Mouse (Mus musculus): ENCODE measurements at regions not wholly inside any gene's neighbourhood (a gene's known extent, or its start where the extent isn't known, plus 50 kb on each side); places are given as distances from the start of the nearest gene placed in this dataset.

DNA sequence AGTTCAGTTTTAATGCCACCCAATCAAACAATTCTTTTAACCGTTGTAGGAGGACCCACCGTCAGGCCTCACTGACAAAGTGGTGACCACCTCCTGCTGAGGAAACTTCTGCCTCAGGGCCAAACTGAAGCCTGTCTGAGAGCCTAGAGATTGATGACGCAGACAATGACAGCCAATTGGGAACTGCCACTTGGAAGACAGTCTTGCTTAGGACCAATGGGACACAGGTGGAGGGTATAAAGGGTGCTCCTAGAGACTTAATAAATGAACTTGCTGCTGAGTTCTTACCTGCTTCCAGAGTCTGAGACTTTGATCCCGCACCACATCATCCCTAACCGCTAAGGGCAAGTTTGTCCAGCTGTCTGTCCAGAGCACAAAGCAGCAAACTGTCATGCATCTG is 80.0 kb downstream of the Tbx4 start:
- no peak overlapping the region for H3K9ac ChIP-seq (ENCODE audit: low read depth, low read length)
- H3K27me3 ChIP-seq (ENCODE audit: control insufficient read depth, insufficient read depth, low read depth, low read length) = no peaks in the 10 kb centered on the region
- no peaks in the 10 kb centered on the region for H3K4me1 ChIP-seq (ENCODE audit: control insufficient read depth, low read depth, low read length)
- ATAC-seq (ENCODE audit: low read depth) = no peak
- WGBS (ENCODE audit: insufficient replicate concordance) = 68% methylated on average over 5 of the region's 5 CpGs
- no peaks in the 10 kb centered on the region for H3K9me3 ChIP-seq (replicated peaks; ENCODE audit: control insufficient read depth, low read length)
- no peak overlapping the region for H3K4me2 ChIP-seq (ENCODE audit: low read depth, low read length)
- no peak overlapping the region for H3K27ac ChIP-seq (ENCODE audit: low read length)
- H3K4me3 ChIP-seq (ENCODE audit: low read depth, low read length) = no peak overlapping the region
- H3K36me3 ChIP-seq (ENCODE audit: control insufficient read depth, insufficient read depth) = no peaks in the 10 kb centered on the region

DNA sequence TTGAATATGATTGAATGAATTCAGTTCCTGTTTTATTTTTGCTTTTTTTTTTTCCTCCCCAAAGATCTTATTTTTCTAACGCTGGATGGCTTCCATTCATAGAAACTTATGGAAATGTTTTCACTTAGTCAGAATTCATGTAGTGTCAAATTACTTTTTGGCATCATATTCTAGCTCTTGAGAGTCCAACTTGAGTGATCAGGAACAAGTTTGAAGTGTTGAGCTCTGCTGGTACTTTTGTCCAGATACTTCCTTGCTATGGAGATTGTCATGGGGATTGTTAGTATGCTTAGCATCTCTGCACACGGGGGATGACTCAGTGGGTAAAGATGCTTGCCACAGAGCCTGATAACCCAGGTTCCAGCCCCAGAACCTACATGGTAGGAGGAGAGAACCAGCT is 84.1 kb downstream of the Tbx4 start:
- no peaks in the 10 kb centered on the region for H3K36me3 ChIP-seq (ENCODE audit: control insufficient read depth, insufficient read depth)
- no peak for ATAC-seq (ENCODE audit: low read depth)
- no peaks in the 10 kb centered on the region for H3K9me3 ChIP-seq (replicated peaks; ENCODE audit: control insufficient read depth, low read length)
- H3K27me3 ChIP-seq (ENCODE audit: control insufficient read depth, insufficient read depth, low read depth, low read length) = no peaks in the 10 kb centered on the region
- H3K4me2 ChIP-seq (ENCODE audit: low read depth, low read length) = no peak overlapping the region
- WGBS (ENCODE audit: insufficient replicate concordance) = 42% methylated on average over 2 of the region's 2 CpGs
- H3K9ac ChIP-seq (ENCODE audit: low read depth, low read length) = no peak overlapping the region
- no peak overlapping the region for H3K4me3 ChIP-seq (ENCODE audit: low read depth, low read length)
- no peak overlapping the region for H3K27ac ChIP-seq (ENCODE audit: low read length)
- H3K4me1 ChIP-seq (ENCODE audit: control insufficient read depth, low read depth, low read length) = no peaks in the 10 kb centered on the region

DNA sequence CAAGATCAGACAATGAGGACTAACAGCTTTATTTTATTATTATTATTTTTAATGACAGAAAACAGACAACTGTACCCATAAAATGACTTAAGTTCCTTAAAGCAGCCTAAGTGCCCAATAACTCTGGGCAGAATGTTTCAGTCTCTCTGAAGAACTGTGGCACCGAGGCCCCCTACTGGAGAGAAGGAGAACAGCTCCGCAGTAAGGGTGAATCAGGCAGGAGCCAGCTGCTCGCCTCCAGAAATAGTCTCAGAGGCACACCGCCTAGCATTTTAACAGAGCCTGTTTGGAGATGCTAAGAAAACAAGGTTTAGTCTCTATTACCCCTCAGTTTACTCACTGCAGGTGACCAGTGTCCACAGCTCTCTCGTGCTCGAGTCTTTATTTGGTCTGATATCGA is 86.2 kb downstream of the Tbx4 start:
- WGBS (ENCODE audit: insufficient replicate concordance) = 22% methylated on average over 7 of the region's 7 CpGs
- no peak overlapping the region for H3K9ac ChIP-seq (ENCODE audit: low read depth, low read length)
- no peak overlapping the region for H3K4me3 ChIP-seq (ENCODE audit: low read depth, low read length)
- no peaks in the 10 kb centered on the region for H3K36me3 ChIP-seq (ENCODE audit: control insufficient read depth, insufficient read depth)
- H3K4me2 ChIP-seq (ENCODE audit: low read depth, low read length) = no peak overlapping the region
- ATAC-seq (ENCODE audit: low read depth) = no peak
- H3K9me3 ChIP-seq (replicated peaks; ENCODE audit: control insufficient read depth, low read length) = no peaks in the 10 kb centered on the region
- H3K27ac ChIP-seq (ENCODE audit: low read length) = no peak overlapping the region
- H3K4me1 ChIP-seq (ENCODE audit: control insufficient read depth, low read depth, low read length) = no peaks in the 10 kb centered on the region
- no peaks in the 10 kb centered on the region for H3K27me3 ChIP-seq (ENCODE audit: control insufficient read depth, insufficient read depth, low read depth, low read length)

DNA sequence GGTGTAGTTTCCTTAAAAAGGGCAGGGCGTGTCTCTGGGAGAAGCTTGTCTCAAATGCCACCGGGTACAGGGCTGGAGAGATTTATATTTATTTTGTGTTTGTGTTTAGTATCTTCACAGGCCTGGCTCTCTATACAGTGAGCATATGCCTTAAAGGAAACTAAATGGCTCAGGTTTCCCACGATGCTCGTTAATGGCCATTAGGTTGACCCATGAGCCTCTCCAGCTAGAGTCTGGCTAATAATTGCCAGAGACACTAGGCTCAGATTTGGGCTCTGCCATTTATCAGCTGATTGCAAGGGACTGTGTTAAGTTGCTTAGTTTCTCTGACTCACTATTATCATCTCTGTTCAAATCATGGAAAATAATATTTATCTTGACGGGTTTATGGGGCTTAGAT is 87.5 kb downstream of the Tbx4 start:
- Histone ChIP-seq H3K9me3 (replicated peaks; ENCODE audit: control insufficient read depth, low read length) (no peaks in the 10 kb centered on the region), H3K4me3 (ENCODE audit: low read depth, low read length) (no peak overlapping the region), H3K4me2 (ENCODE audit: low read depth, low read length) (no peak overlapping the region), H3K4me1 (ENCODE audit: control insufficient read depth, low read depth, low read length) (no peaks in the 10 kb centered on the region), H3K27me3 (ENCODE audit: control insufficient read depth, insufficient read depth, low read depth, low read length) (no peaks in the 10 kb centered on the region), H3K9ac (ENCODE audit: low read depth, low read length) (no peak overlapping the region), H3K27ac (ENCODE audit: low read length) (no peak overlapping the region), H3K36me3 (ENCODE audit: control insufficient read depth, insufficient read depth) (no peaks in the 10 kb centered on the region)
- WGBS (ENCODE audit: insufficient replicate concordance) = 49% methylated on average over 5 of the region's 5 CpGs
- no peak for ATAC-seq (ENCODE audit: low read depth)

DNA sequence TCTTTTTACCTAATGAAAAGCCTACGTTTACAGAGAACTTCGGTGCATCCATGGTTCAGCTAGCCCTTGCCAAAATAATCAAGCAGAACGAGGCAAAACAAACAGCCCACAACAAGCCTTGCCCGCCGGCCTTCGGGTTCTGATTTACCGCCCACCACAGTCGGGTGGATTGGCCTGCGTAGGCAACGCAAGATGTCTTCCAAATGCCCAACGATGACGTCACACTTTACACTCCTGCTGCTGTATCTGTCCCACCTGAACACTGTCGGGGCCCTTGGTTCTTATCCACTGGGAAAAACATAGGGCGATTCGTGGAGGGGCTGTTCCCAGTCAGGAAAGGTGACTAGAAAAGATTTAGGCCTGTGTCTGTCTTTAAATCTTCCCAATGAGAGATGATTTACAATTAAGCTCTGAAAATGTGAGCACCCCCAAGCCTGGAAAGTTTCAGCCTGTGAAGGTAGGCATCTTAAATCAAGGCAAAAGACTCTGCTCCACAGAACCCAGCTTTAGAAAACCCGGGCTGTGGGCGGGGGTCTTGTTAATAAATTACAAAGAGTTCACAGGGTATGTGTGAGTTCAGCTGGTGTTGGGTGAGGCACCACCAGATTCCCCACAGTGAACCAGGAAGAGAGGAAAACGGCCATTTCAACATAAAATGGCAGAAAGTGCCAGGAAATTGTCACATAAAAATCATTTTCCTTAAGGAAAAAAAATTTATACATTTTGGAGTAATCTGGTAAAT is 90.6 kb downstream of the Tbx4 start:
- no peak overlapping the region for H3K4me2 ChIP-seq (ENCODE audit: low read depth, low read length)
- no peak overlapping the region for H3K9ac ChIP-seq (ENCODE audit: low read depth, low read length)
- 65% methylated on average over 18 of the region's 18 CpGs for WGBS (ENCODE audit: insufficient replicate concordance)
- no peak overlapping the region for H3K27ac ChIP-seq (ENCODE audit: low read length)
- H3K36me3 ChIP-seq (ENCODE audit: control insufficient read depth, insufficient read depth) = no peaks in the 10 kb centered on the region
- no peaks in the 10 kb centered on the region for H3K27me3 ChIP-seq (ENCODE audit: control insufficient read depth, insufficient read depth, low read depth, low read length)
- H3K9me3 ChIP-seq (replicated peaks; ENCODE audit: control insufficient read depth, low read length) = no peaks in the 10 kb centered on the region
- ATAC-seq (ENCODE audit: low read depth) = no peak
- no peaks in the 10 kb centered on the region for H3K4me1 ChIP-seq (ENCODE audit: control insufficient read depth, low read depth, low read length)
- no peak overlapping the region for H3K4me3 ChIP-seq (ENCODE audit: low read depth, low read length)

DNA sequence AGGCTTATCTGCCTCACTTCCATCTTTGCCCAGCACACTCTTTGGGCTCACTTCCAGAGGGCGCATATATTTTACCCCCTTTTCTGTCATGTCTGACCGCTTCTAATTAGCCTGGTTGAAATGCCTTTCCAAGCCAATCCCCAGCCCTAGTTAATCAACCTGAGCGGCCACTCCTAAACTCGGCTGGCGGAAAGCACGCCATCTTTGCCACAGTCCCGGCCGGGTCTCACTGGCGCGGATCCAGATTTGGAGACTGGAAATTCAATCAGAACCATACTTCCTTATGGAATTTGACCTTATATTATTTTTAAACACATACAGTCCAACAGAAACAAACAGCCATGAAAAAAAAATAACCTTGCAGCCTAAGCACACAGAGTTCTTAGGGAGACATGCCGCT is 94.2 kb downstream of the Tbx4 start:
- Histone ChIP-seq H3K4me3 (ENCODE audit: low read depth, low read length) (no peak overlapping the region), H3K4me1 (ENCODE audit: control insufficient read depth, low read depth, low read length) (no peaks in the 10 kb centered on the region), H3K36me3 (ENCODE audit: control insufficient read depth, insufficient read depth) (no peaks in the 10 kb centered on the region), H3K27ac (ENCODE audit: low read length) (no peak overlapping the region), H3K9ac (ENCODE audit: low read depth, low read length) (no peak overlapping the region), H3K4me2 (ENCODE audit: low read depth, low read length) (no peak overlapping the region), H3K9me3 (replicated peaks; ENCODE audit: control insufficient read depth, low read length) (no peaks in the 10 kb centered on the region), H3K27me3 (ENCODE audit: control insufficient read depth, insufficient read depth, low read depth, low read length) (no peaks in the 10 kb centered on the region)
- ATAC-seq (ENCODE audit: low read depth) = no peak
- 83% methylated on average over 11 of the region's 11 CpGs for WGBS (ENCODE audit: insufficient replicate concordance)

DNA sequence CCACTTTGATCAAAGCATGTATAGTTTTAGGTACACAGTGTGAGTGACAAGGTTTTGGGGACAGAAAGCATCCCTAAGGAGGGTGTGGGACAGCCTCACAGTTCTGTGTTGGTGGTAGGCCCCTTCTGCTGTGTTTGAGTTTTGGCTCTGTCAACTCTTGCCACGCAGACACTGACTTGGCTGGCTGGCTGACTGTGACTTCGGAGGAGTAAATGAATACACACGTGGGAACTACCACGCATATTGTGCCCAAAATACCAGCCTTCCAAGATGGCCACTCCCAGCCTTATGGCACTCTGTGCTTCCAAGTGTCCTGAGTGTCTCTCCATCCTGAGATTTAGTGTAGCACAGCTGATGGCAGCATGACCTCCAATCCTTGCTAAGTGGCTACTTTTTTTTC is 95.3 kb downstream of the Tbx4 start:
- no peak for ATAC-seq (ENCODE audit: low read depth)
- H3K27ac ChIP-seq (ENCODE audit: low read length) = no peak overlapping the region
- WGBS (ENCODE audit: insufficient replicate concordance) = 68% methylated on average over 4 of the region's 4 CpGs

DNA sequence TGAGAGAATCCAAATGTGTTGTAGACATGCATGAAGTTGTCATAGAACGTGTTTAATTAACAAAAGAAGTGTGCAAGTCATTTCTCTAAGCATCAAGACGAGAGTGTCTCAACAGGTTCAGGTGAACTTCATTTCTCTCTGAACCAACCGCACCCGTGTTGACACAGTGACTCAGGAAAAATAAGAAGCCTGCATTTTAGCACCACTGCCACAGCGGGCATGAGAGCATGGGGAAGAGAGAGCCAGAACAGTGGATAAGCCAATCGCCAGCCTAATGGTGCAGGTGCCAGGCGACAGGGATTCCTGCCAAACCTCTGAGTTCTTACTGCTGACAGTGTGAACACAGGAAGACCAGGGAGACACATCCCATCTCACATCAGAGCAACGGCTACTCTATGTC is 100.1 kb downstream of the Tbx4 start:
- H3K27me3 ChIP-seq (ENCODE audit: control insufficient read depth, insufficient read depth, low read depth, low read length) = peaks cover 20% of the 10 kb centered on the region
- no peak for ATAC-seq (ENCODE audit: low read depth)
- H3K36me3 ChIP-seq (ENCODE audit: control insufficient read depth, insufficient read depth) = no peaks in the 10 kb centered on the region
- no peak overlapping the region for H3K9ac ChIP-seq (ENCODE audit: low read depth, low read length)
- H3K27ac ChIP-seq (ENCODE audit: low read length) = no peak overlapping the region
- H3K4me3 ChIP-seq (ENCODE audit: low read depth, low read length) = no peak overlapping the region
- no peaks in the 10 kb centered on the region; the same call in 1 of the 2 replicates for H3K4me1 ChIP-seq (ENCODE audit: control insufficient read depth, low read depth, low read length)
- no peak overlapping the region for H3K4me2 ChIP-seq (ENCODE audit: low read depth, low read length)
- 57% methylated on average over 8 of the region's 8 CpGs for WGBS (ENCODE audit: insufficient replicate concordance)
- H3K9me3 ChIP-seq (replicated peaks; ENCODE audit: control insufficient read depth, low read length) = no peaks in the 10 kb centered on the region

More for the DNA sequence above, 95.3 kb downstream of the Tbx4 start:
- Histone ChIP-seq H3K4me3 (ENCODE audit: low read depth, low read length) (no peak overlapping the region), H3K27me3 (ENCODE audit: control insufficient read depth, insufficient read depth, low read depth, low read length) (no peaks in the 10 kb centered on the region), H3K36me3 (ENCODE audit: control insufficient read depth, insufficient read depth) (no peaks in the 10 kb centered on the region), H3K9ac (ENCODE audit: low read depth, low read length) (no peak overlapping the region), H3K4me1 (ENCODE audit: control insufficient read depth, low read depth, low read length) (no peaks in the 10 kb centered on the region), H3K4me2 (ENCODE audit: low read depth, low read length) (no peak overlapping the region), H3K9me3 (replicated peaks; ENCODE audit: control insufficient read depth, low read length) (no peaks in the 10 kb centered on the region)

DNA sequence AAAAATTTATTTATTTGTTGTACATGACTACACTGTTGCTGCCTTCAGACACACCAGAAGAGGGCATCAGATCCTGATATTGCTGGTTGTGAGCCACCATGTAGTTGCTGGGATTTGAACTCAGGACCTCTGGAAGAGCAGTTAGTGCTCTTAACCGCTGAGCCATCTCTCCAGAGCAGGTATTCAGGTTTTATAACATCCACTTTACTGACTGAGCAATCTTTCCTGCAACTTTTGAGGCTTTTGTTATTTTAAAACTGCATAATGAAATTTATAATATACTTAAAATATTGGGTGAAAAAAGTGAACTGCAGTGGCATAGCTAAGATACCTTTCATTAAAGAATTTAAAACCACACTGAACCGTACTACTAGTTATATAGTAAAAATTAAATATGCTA is 101.0 kb downstream of the Tbx4 start:
- WGBS (ENCODE audit: insufficient replicate concordance) = 63% methylated on average over 2 of the region's 2 CpGs
- H3K4me1 ChIP-seq (ENCODE audit: control insufficient read depth, low read depth, low read length) = no peaks in the 10 kb centered on the region; the same call in 1 of the 2 replicates
- no peak overlapping the region for H3K4me3 ChIP-seq (ENCODE audit: low read depth, low read length)

More for the DNA sequence above, 101.0 kb downstream of the Tbx4 start:
- no peak overlapping the region for H3K4me2 ChIP-seq (ENCODE audit: low read depth, low read length)
- no peak overlapping the region for H3K9ac ChIP-seq (ENCODE audit: low read depth, low read length)
- peaks cover 20% of the 10 kb centered on the region for H3K27me3 ChIP-seq (ENCODE audit: control insufficient read depth, insufficient read depth, low read depth, low read length)
- ATAC-seq (ENCODE audit: low read depth) = no peak
- H3K9me3 ChIP-seq (replicated peaks; ENCODE audit: control insufficient read depth, low read length) = no peaks in the 10 kb centered on the region
- H3K36me3 ChIP-seq (ENCODE audit: control insufficient read depth, insufficient read depth) = no peaks in the 10 kb centered on the region
- H3K27ac ChIP-seq (ENCODE audit: low read length) = no peak overlapping the region
